Mouse (Mus musculus) lung, adult 2 months (tissue): ENCODE data around the gene Wee1.
"Not testable (repeated sequence)": the region's sequence is repeated elsewhere in the genome, so short reads cannot be mapped to it uniquely, and the experiment has no call there.

Source experiments
- CTCF ChIP-seq: fragments of 200-500 bp; IDR thresholded peaks from 2 replicates; pipeline ENCODE4 v1.5.1; 2011; ENCODE audit warnings: mild to moderate bottlenecking, low read length, control low read depth; ENCODE audit not compliant: insufficient read depth
- POLR2A ChIP-seq: fragments of 200-500 bp; IDR thresholded peaks from 2 replicates; pipeline ENCODE4 v1.6.1; 2011; ENCODE audit warnings: low read depth, mild to moderate bottlenecking, control low read depth, low read length, borderline replicate concordance; ENCODE audit errors: extremely low read depth

GRCm38 (mm10) chr7:110132272-110132671 lies 10.4 kb downstream of the Wee1 start:
- TF ChIP-seq CTCF, POLR2A: not testable (repeated sequence)
